Mouse (Mus musculus) cerebellum, adult 9-11 months (tissue): ENCODE measurements around the gene Sox14.

ENCODE experiments used
- DNase-seq: peaks from one replicate; pipeline ENCODE4 v3.0.0; 2022

Gene Sox14

GRCm38 (mm10) chr9:99875618-99876372, at the start of gene Sox14:
Gene Sox14, minus strand, starts transcription at chr9:99876170.
- no peak for DNase-seq

- no peak for DNase-seq
Observed at GRCm38 (mm10) chr9:99879311-99879710, 3.3 kb upstream of the Sox14 start.

- no peak for DNase-seq
Observed at GRCm38 (mm10) chr9:99878588-99878987, 2.6 kb upstream of the Sox14 start.

GRCm38 (mm10) chr9:99877056-99877546, 1.1 kb upstream of the Sox14 start:
- no peak for DNase-seq

GRCm38 (mm10) chr9:99876373-99877055, 544 bp upstream of the Sox14 start:
- no peak for DNase-seq

GRCm38 (mm10) chr9:99874735-99875617, 994 bp downstream of the Sox14 start:
- no peak for DNase-seq

- no peak for DNase-seq
Observed at GRCm38 (mm10) chr9:99873721-99874120, 2.2 kb downstream of the Sox14 start.

- DNase-seq = no peak
Observed at GRCm38 (mm10) chr9:99873116-99873620, 2.8 kb downstream of the Sox14 start.

- DNase-seq = no peak
Observed at GRCm38 (mm10) chr9:99872204-99873115, 3.5 kb downstream of the Sox14 start.

- no peak for DNase-seq
Observed at GRCm38 (mm10) chr9:99871556-99872203, 4.3 kb downstream of the Sox14 start.

GRCm38 (mm10) chr9:99870780-99871555, 5.0 kb downstream of the Sox14 start:
- DNase-seq = no peak

- DNase-seq = no peak
Observed at GRCm38 (mm10) chr9:99869936-99870779, 5.8 kb downstream of the Sox14 start.

GRCm38 (mm10) chr9:99869275-99869674, 6.7 kb downstream of the Sox14 start:
- no peak for DNase-seq

GRCm38 (mm10) chr9:99868606-99869005, 7.4 kb downstream of the Sox14 start:
- DNase-seq = no peak

GRCm38 (mm10) chr9:99868054-99868453, 7.9 kb downstream of the Sox14 start:
- no peak for DNase-seq

GRCm38 (mm10) chr9:99862936-99863335, 13.0 kb downstream of the Sox14 start:
- no peak for DNase-seq

- no peak for DNase-seq
Observed at GRCm38 (mm10) chr9:99854486-99854885, 21.5 kb downstream of the Sox14 start.

- DNase-seq = no peak
Observed at GRCm38 (mm10) chr9:99853356-99853755, 22.6 kb downstream of the Sox14 start.

- DNase-seq = no peak
Observed at GRCm38 (mm10) chr9:99850354-99850753, 25.6 kb downstream of the Sox14 start.

- DNase-seq = no peak
Observed at GRCm38 (mm10) chr9:99848327-99848726, 27.6 kb downstream of the Sox14 start.
